Comparison of ENCODE assay signal across 8 mouse cellular contexts in genomic region chr1:152369139-152369538, GRCm38 (mm10). TPM values are rescaled to one million over a fixed set of nuclear protein-coding genes. Genes with fewer than 3 reads are reported as not detected.
DNase-seq lines count a peak whose midpoint lies in the region; ATAC-seq and TF ChIP-seq lines count a peak whose summit lies in the region.

No protein-coding gene starts in this region.

- H3K4me3 ChIP-seq in kidney, embryonic 14.5 days (ENCODE audit: low read length): no peak overlapping the region
- no peak overlapping the region for H3K4me3 ChIP-seq in hindbrain, postnatal 0 days (ENCODE audit: low read length)

- H3K27me3 ChIP-seq in kidney, embryonic 14.5 days (ENCODE audit: control insufficient read depth, insufficient read depth, low read length): no peaks in the 10 kb centered on the region
- no peaks in the 10 kb centered on the region for H3K27me3 ChIP-seq in hindbrain, postnatal 0 days (ENCODE audit: insufficient read depth, low read length)

- peak; percentile 42 for DNase-seq in kidney, adult 18-20 months
- peak; percentile 71 for DNase-seq in cerebellum, adult 9-11 months
- DNase-seq in frontal cortex, postnatal 10 days (ENCODE audit: low spot score in 2 of 2): peak; percentile 54 to 68
- DNase-seq in hindbrain, postnatal 0 days (ENCODE audit: low spot score): peak; percentile 90
- peak; percentile 17 to 48 for DNase-seq in left cerebral cortex, adult 8-10 months (ENCODE audit: low spot score in 2 of 2)
- DNase-seq in mesoderm, embryonic 11.5 days (ENCODE audit: low read depth, low spot score): peak; percentile 63
- peak; percentile 59 to 62 for DNase-seq in right cerebral cortex, postnatal 36 days (ENCODE audit: low spot score in 2 of 2)

- H3K36me3 ChIP-seq in kidney, embryonic 14.5 days (ENCODE audit: control insufficient read depth, insufficient read depth, low read length): peaks cover 10% of the 10 kb centered on the region; the same call in 1 of the 2 replicates
- 0 out of 2 replicates have a peak, but pooled peaks cover 7% of the 10 kb centered on the region for H3K36me3 ChIP-seq in hindbrain, postnatal 0 days (ENCODE audit: insufficient read depth, low read length)

- peaks cover 9% of the 10 kb centered on the region; the same call in 1 of the 2 replicates for H3K4me1 ChIP-seq in kidney, embryonic 14.5 days (ENCODE audit: control insufficient read depth, insufficient read depth, low read length)
- no peaks in the 10 kb centered on the region for H3K4me1 ChIP-seq in hindbrain, postnatal 0 days (ENCODE audit: insufficient read depth, low read length)

- WGBS in kidney, embryonic 14.5 days: 24% methylated on average over 4 of the region's 4 CpGs
- WGBS in hindbrain, postnatal 0 days: 24% methylated on average over 4 of the region's 4 CpGs

- peak; percentile 95 for TF ChIP-seq CTCF in hindbrain, postnatal 0 days (IDR thresholded peaks at IDR 0.05; ENCODE audit: low read depth)

- H3K9me3 ChIP-seq in kidney, embryonic 14.5 days (ENCODE audit: control insufficient read depth, low read length): no peaks in the 10 kb centered on the region
- H3K9me3 ChIP-seq in hindbrain, postnatal 0 days (ENCODE audit: low read length): no peaks in the 10 kb centered on the region

- ATAC-seq in kidney, embryonic 14.5 days (ENCODE audit: low FRiP score, low TSS enrichment): no peak
- ATAC-seq in hindbrain, postnatal 0 days: peak; percentile 78

- no peak overlapping the region for H3K9ac ChIP-seq in kidney, embryonic 14.5 days (ENCODE audit: low read depth, low read length)
- H3K9ac ChIP-seq in hindbrain, postnatal 0 days (replicated peaks; ENCODE audit: low read length): no peak overlapping the region

- no peak overlapping the region for H3K4me2 ChIP-seq in kidney, embryonic 14.5 days (replicated peaks; ENCODE audit: low read depth, low read length)
- H3K4me2 ChIP-seq in hindbrain, postnatal 0 days (ENCODE audit: low read depth, low read length): no peak overlapping the region

- no peak overlapping the region for H3K27ac ChIP-seq in kidney, embryonic 14.5 days (ENCODE audit: low read depth, low read length)
- H3K27ac ChIP-seq in hindbrain, postnatal 0 days: no peak overlapping the region

RNA-seq across cellular contexts. Expression of gene Tsen15, which starts 17.3 kb away (rescaled TPM):
- polyA plus RNA-seq in kidney, embryonic 14.5 days (2014; fragmentation: Nextera tagmentation; extraction: Ambion mirVana): 83.5 and 102 TPM in 2 replicates
- total RNA-seq in hindbrain, postnatal 0 days (2014; rRNA removed): 27.1 and 49.8 TPM in 2 replicates
- 49.1 and 50.8 TPM in 2 replicates for polyA plus RNA-seq in hindbrain, postnatal 0 days (2015; fragmentation: Nextera tagmentation; extraction: Ambion mirVana)
- 10 to 100 TPM; 31.9 to 36.0 (median 34.4) TPM for total RNA-seq in left cerebral cortex, adult 8-10 months (2022)

RNA-seq across cellular contexts. Expression of gene Colgalt2, which starts 30.5 kb away (rescaled TPM):
- 1.0 and 1.3 TPM in 2 replicates for polyA plus RNA-seq in kidney, embryonic 14.5 days (2014; fragmentation: Nextera tagmentation; extraction: Ambion mirVana)
- 6.6 and 7.0 TPM in 2 replicates for total RNA-seq in hindbrain, postnatal 0 days (2014; rRNA removed)
- polyA plus RNA-seq in hindbrain, postnatal 0 days (2015; fragmentation: Nextera tagmentation; extraction: Ambion mirVana): 3.4 and 3.7 TPM in 2 replicates
- 1 to 10 TPM; 5.0 to 6.4 (median 5.8) TPM for total RNA-seq in left cerebral cortex, adult 8-10 months (2022)

Comparison
In these comparisons a context has a peak if more than half of its experiments do, and no peak if none do; other contexts are left out.
1. DNase-seq: peak in every context shown above with its lines; median percentile 90 in hindbrain, postnatal 0 days; 71 in cerebellum, adult 9-11 months; 63 in mesoderm, embryonic 11.5 days; 61 in frontal cortex, postnatal 10 days; 60 in right cerebral cortex, postnatal 36 days; 42 in kidney, adult 18-20 months; 32 in left cerebral cortex, adult 8-10 months.